Mouse (Mus musculus): ENCODE data around the gene Tdrd12. TPM values are rescaled to one million over a fixed set of nuclear protein-coding genes. Genes with fewer than 3 reads are reported as not detected.

The Tdrd12 gene
- polyA plus RNA-seq, 1 experiment, result 0.07 TPM

DNA sequence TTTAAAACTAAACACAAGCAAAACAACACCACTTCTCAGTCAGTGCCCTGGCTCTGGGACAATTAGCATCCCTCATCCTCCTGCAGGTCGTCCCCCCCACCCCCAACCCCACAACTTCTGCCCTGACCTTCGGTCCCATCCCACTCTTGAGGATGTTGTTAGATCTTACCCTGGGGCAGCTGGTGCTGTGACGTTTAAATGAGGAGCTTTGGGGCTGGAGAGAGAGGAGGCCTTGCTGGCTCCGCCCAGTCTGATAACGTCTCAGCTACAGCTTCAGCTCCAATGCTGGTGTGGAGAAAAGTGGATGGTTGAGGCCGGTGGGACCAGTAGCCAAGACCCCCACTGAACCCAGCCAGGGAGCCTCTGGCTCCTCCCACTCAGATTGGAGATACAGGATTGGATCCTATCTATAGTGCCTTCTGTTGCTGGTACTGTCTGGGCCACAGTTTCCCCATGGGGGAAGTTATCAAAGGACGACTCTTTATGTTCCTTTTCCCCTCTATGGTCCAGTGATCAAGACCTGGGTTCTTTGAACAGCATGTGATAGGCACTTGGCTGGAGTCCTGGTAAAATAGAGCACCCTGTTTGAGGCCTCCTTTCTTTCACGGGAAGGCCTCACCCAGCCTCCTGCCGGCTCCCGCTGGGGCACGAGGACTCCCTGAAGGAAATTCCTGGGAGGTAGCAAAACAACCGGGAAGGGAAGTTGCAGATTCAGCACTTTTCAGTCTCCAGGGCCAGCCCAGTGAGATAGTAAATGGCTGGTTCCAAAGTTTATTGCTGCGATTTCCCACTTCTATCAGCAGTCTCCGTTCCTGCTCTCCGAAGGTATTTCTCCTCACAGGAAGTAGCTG, 89.3 kb downstream of the Tdrd12 start, which contains the start of gene Slc7a9:
Slc7a9 (plus strand) TSS at position 801 of the 851 bp plus-strand sequence.
- DNase-seq (ENCODE audit: low spot score), result no peak

- no peak for DNase-seq (ENCODE audit: low spot score)
Observed at GRCm38 (mm10) chr7:35447501-35447900, 90.0 kb downstream of the Tdrd12 start.

DNA sequence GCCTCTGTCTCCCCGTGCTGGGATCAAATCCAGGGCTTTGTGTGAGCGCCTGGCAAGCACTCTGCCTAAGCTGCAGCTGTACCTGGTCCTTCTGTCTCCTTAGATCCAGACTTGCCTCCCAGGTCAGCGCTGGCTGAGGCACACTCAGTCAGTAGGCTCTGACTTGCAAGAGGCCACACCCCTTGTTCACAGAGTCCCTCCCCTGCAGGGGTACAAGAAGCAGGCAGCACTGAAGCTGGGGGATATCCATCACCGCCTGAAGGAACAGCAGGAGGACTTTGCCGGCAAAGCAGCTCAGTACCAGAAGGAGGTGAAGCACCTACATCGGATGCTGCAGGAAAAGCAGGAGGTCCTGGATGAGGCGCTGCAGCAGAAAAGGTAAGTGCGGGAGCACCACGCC, 102.3 kb downstream of the Tdrd12 start:
- no peak for DNase-seq (ENCODE audit: low spot score)

- no peak for DNase-seq (ENCODE audit: low spot score)
Observed at GRCm38 (mm10) chr7:35428146-35428545, 109.4 kb downstream of the Tdrd12 start.

DNA sequence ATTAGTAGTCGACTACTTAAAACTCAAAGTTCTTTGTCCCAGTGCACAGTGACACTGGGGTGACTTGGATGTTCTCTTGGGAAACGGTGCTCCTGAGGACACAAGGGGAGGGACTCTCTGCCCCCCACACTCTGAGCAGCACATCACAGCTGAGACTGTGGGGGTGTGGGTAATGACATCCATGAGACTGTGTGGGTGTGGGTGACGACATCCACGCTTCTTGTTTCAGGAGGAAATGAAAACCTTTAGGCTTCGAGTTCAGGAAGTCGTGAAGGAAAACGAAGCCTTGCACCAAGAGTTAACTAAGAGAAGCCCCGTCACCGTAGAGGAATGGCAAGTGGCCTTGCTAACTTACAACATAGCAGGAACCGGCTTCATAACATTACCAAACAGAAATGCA, 114.5 kb downstream of the Tdrd12 start:
- no peak for DNase-seq (ENCODE audit: low spot score)

Other genes with a start within 250 kb of the Tdrd12 start
- 11.6 and 11.7 TPM in 2 replicates for gene Gpatch1, start 219.3 kb downstream of the Tdrd12 start, polyA plus RNA-seq (2012; rRNA removed)
- 4.3 and 5.0 TPM in 2 replicates for gene Rhpn2, start 203.6 kb downstream of the Tdrd12 start, polyA plus RNA-seq (2012; rRNA removed)
- gene Faap24, start 140.9 kb downstream of the Tdrd12 start, polyA plus RNA-seq (2012; rRNA removed), result 5.2 and 5.4 TPM in 2 replicates
- 13.4 and 14.4 TPM in 2 replicates for gene Cep89, start 140.7 kb downstream of the Tdrd12 start, polyA plus RNA-seq (2012; rRNA removed)
- gene Slc7a9, start 88.9 kb downstream of the Tdrd12 start, polyA plus RNA-seq (2012; rRNA removed), result 0.03 and 0.04 TPM in 2 replicates
- gene Nudt19, start 18.6 kb upstream of the Tdrd12 start, polyA plus RNA-seq (2012; rRNA removed), result 39.6 and 48.1 TPM in 2 replicates
- gene Rgs9bp, start 47.8 kb upstream of the Tdrd12 start, polyA plus RNA-seq (2012; rRNA removed), result 0.40 and 0.52 TPM in 2 replicates
- gene Ankrd27, start 48.5 kb upstream of the Tdrd12 start, polyA plus RNA-seq (2012; rRNA removed), result 27.8 and 31.1 TPM in 2 replicates
- gene Pdcd5, start 109.8 kb upstream of the Tdrd12 start, polyA plus RNA-seq (2012; rRNA removed), result 117 and 120 TPM in 2 replicates
- 7.2 and 9.5 TPM in 2 replicates for gene Dpy19l3, start 216.7 kb upstream of the Tdrd12 start, polyA plus RNA-seq (2012; rRNA removed)

Measured in urinary bladder, adult 2 months (tissue).